Mouse (Mus musculus) megakaryocyte, embryonic 14.5 days (primary cell): Measurements from ENCODE around the gene Gen1.

Experiments
- FLI1 ChIP-seq: IDR thresholded peaks from 2 replicates; pipeline ENCODE4 v1.6.1; 2012; ENCODE audit warnings: low read length, inconsistent platforms, mixed read lengths
- GATA1 ChIP-seq: IDR thresholded peaks from 3 replicates; pipeline ENCODE4 v1.6.1; 2012; ENCODE audit warnings: mixed read lengths, low read length, inconsistent platforms, borderline replicate concordance

DNA sequence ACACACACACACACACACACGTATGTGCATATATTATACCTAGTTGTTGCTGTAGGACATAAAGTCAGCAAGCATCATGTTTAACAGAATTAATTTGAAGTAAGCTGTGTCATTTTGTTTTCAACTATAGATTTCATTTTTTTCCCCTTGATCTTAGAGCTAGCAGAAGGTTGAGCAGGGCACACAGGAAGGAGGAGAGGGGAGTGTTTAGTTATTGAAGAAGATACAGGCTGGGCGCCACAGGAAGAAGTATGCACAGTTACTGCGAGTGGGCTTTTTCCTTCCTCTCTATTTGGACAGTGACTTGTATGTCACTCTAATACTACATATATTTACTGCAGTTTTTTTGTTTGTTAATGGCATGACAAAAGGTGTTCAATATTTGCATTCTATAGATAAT lies 14.3 kb upstream of the Gen1 start:
- TF ChIP-seq GATA1 = no peak
- no peak for TF ChIP-seq FLI1
